Mouse (Mus musculus) forebrain, postnatal 0 days (tissue): ENCODE results near the gene Sstr5. TPM values are rescaled to one million over a fixed set of nuclear protein-coding genes. Genes with fewer than 3 reads are reported as not detected.

Source experiments
- ATAC-seq: fragments of 200-750 bp; cut with Nextera tagmentation; 2 replicates; pipeline ENCODE4 v1.8.0; 2017; ENCODE audit warnings: mild to moderate bottlenecking, moderate library complexity
- DNase-seq: peaks from one replicate; pipeline ENCODE4 v3.0.0-alpha.2; 2015
- H3K27ac ChIP-seq: fragments of 300-500 bp; sonication (generic); 2 replicates; pipeline ENCODE4 v1.5.1; 2014; ENCODE audit warnings: low read depth, mild to moderate bottlenecking, antibody characterized with exemption, low read length, moderate library complexity, mixed read lengths
- H3K27me3 ChIP-seq: fragments of 300-500 bp; sonication (generic); 2 replicates; pipeline ENCODE4 v1.6.1; 2014; ENCODE audit warnings: mild to moderate bottlenecking, low read length, mixed read lengths; ENCODE audit not compliant: insufficient read depth
- H3K36me3 ChIP-seq: fragments of 300-500 bp; sonication (generic); 2 replicates; pipeline ENCODE4 v1.6.1; 2014; ENCODE audit warnings: mild to moderate bottlenecking, moderate library complexity; ENCODE audit not compliant: insufficient read depth
- H3K4me1 ChIP-seq: fragments of 300-500 bp; sonication (generic); 2 replicates; pipeline ENCODE4 v1.6.1; 2014; ENCODE audit warnings: antibody characterized with exemption; ENCODE audit not compliant: insufficient read depth
- H3K4me2 ChIP-seq: fragments of 300-500 bp; sonication (generic); 2 replicates; pipeline ENCODE4 v1.6.1; 2014; ENCODE audit warnings: low read depth, mild to moderate bottlenecking, moderate library complexity
- H3K4me3 ChIP-seq: fragments of 300-500 bp; sonication (generic); 2 replicates; pipeline ENCODE4 v1.5.1; 2014; ENCODE audit warnings: low read depth, low read length, mixed read lengths
- H3K9ac ChIP-seq: fragments of 300-500 bp; sonication (generic); 2 replicates; pipeline ENCODE4 v1.6.1; 2014; ENCODE audit warnings: mild to moderate bottlenecking
- H3K9me3 ChIP-seq: fragments of 300-500 bp; sonication (generic); 2 replicates; pipeline ENCODE4 v1.6.1; 2016; ENCODE audit warnings: low read length
- CTCF ChIP-seq: sonication (generic); IDR thresholded peaks from 2 replicates; pipeline ENCODE4 v1.5.1; 2016; ENCODE audit warnings: antibody characterized with exemption, control low read depth, low read depth
- WGBS: fragments of 180-500 bp; shearing (Covaris S2); extraction: QIAGEN DNeasy Blood & Tissue Kit; methylation state at CpG from one replicate; pipeline ENCODE4 v1.1.7; 2014; 5-methylcytosine and 5-hydroxymethylcytosine counted together
- polyA plus RNA-seq: library from polyadenylated mRNA; unstranded; fragments of >200 nt; fragmentation: Nextera tagmentation; extraction: Ambion mirVana; gene quantifications from 2 replicates; pipeline ENCODE4 v1.2.1, GENCODE M21; 2015
- total RNA-seq: library from RNA; depleted of rRNA; stranded (reverse); fragments of >200 nt; gene quantifications from 2 replicates; pipeline ENCODE4 v1.2.3, GENCODE M21; 2014; rRNA removed

Sstr5 gene
- total and polyA plus RNA-seq, 2 experiments from 2014 or later = 0.94 to 2.0 TPM

GRCm38 (mm10) chr17:25447865-25448264 is 49.2 kb downstream of the Sstr5 start:
- Histone ChIP-seq H3K4me3 (no peak overlapping the region), H3K4me1 (no peaks in the 10 kb centered on the region), H3K27ac (no peak overlapping the region), H3K9ac (no peak overlapping the region), H3K9me3 (no peaks in the 10 kb centered on the region), H3K4me2 (no peak overlapping the region), H3K36me3 (no peaks in the 10 kb centered on the region), H3K27me3 (no peaks in the 10 kb centered on the region)
- 79% methylated on average over 12 of the region's 12 CpGs for WGBS
- DNase-seq (no peak), ATAC-seq (no peak)
- no peak for TF ChIP-seq CTCF

- no peaks in the 10 kb centered on the region for H3K4me1 ChIP-seq
- no peak for ATAC-seq
Observed at GRCm38 (mm10) chr17:25445841-25446240, 51.2 kb downstream of the Sstr5 start.

GRCm38 (mm10) chr17:25445074-25445473 is 52.0 kb downstream of the Sstr5 start:
- 51% methylated on average over 4 of the region's 4 CpGs for WGBS
- no peaks in the 10 kb centered on the region for H3K4me1 ChIP-seq

More at GRCm38 (mm10) chr17:25445841-25446240, 51.2 kb downstream of the Sstr5 start:
- Histone ChIP-seq H3K36me3 (no peaks in the 10 kb centered on the region), H3K27ac (no peak overlapping the region), H3K4me2 (no peak overlapping the region), H3K4me3 (no peak overlapping the region), H3K27me3 (no peaks in the 10 kb centered on the region), H3K9ac (no peak overlapping the region), H3K9me3 (no peaks in the 10 kb centered on the region)
- no peak for DNase-seq
- 54% methylated on average over 3 of the region's 3 CpGs for WGBS
- no peak for TF ChIP-seq CTCF

GRCm38 (mm10) chr17:25442889-25443288 is 54.2 kb downstream of the Sstr5 start:
- H3K9ac ChIP-seq = no peak overlapping the region
- DNase-seq (no peak), ATAC-seq (no peak)
- no peaks in the 10 kb centered on the region for H3K27me3 ChIP-seq
- no peak overlapping the region for H3K4me3 ChIP-seq
- TF ChIP-seq CTCF = no peak
- 60% methylated on average over 3 of the region's 3 CpGs for WGBS
- no peak overlapping the region for H3K27ac ChIP-seq
- no peaks in the 10 kb centered on the region for H3K4me1 ChIP-seq
- no peaks in the 10 kb centered on the region for H3K9me3 ChIP-seq
- H3K4me2 ChIP-seq = no peak overlapping the region
- no peaks in the 10 kb centered on the region for H3K36me3 ChIP-seq

More at GRCm38 (mm10) chr17:25445074-25445473, 52.0 kb downstream of the Sstr5 start:
- no peaks in the 10 kb centered on the region for H3K36me3 ChIP-seq
- no peaks in the 10 kb centered on the region for H3K9me3 ChIP-seq
- no peak for DNase-seq
- no peak overlapping the region for H3K9ac ChIP-seq
- H3K27me3 ChIP-seq = no peaks in the 10 kb centered on the region
- no peak overlapping the region for H3K4me2 ChIP-seq
- no peak for ATAC-seq
- no peak overlapping the region for H3K27ac ChIP-seq
- no peak overlapping the region for H3K4me3 ChIP-seq
- TF ChIP-seq CTCF = no peak

- 84% methylated on average over 6 of the region's 6 CpGs for WGBS
- H3K27me3 ChIP-seq = no peaks in the 10 kb centered on the region
- no peak for ATAC-seq
Observed at GRCm38 (mm10) chr17:25441417-25441816, 55.7 kb downstream of the Sstr5 start.

More at GRCm38 (mm10) chr17:25441417-25441816, 55.7 kb downstream of the Sstr5 start:
- no peak for DNase-seq
- no peak overlapping the region for H3K27ac ChIP-seq
- no peak overlapping the region for H3K4me3 ChIP-seq
- no peaks in the 10 kb centered on the region for H3K9me3 ChIP-seq
- H3K4me2 ChIP-seq = no peak overlapping the region
- H3K36me3 ChIP-seq = no peaks in the 10 kb centered on the region
- no peaks in the 10 kb centered on the region for H3K4me1 ChIP-seq
- H3K9ac ChIP-seq = no peak overlapping the region
- no peak for TF ChIP-seq CTCF

Other genes with a start within 250 kb of the Sstr5 start
- 30.2 and 70.8 TPM in 2 replicates for gene Baiap3, start 240.9 kb downstream of the Sstr5 start, total RNA-seq
- 8.2 and 16.2 TPM in 2 replicates for gene Baiap3, start 240.9 kb downstream of the Sstr5 start, polyA plus RNA-seq
- gene Ube2i, start 222.7 kb downstream of the Sstr5 start, total RNA-seq = 508 and 550 TPM in 2 replicates
- 439 and 486 TPM in 2 replicates for gene Ube2i, start 222.7 kb downstream of the Sstr5 start, polyA plus RNA-seq
- gene Prss34, start 198.9 kb downstream of the Sstr5 start, total RNA-seq = not detected in 2 replicates
- not detected in 2 replicates for gene Prss34, start 198.9 kb downstream of the Sstr5 start, polyA plus RNA-seq
- gene Prss28, start 188.6 kb downstream of the Sstr5 start, total RNA-seq = not detected in 2 replicates
- not detected in 2 replicates for gene Prss28, start 188.6 kb downstream of the Sstr5 start, polyA plus RNA-seq
- not detected in 2 replicates for gene Prss29, start 178.6 kb downstream of the Sstr5 start, total RNA-seq
- gene Prss29, start 178.6 kb downstream of the Sstr5 start, polyA plus RNA-seq = not detected in 2 replicates
- gene Tpsab1, start 151.7 kb downstream of the Sstr5 start, total RNA-seq = not detected in 2 replicates
- 0.13 TPM in 1 of 2 replicates, not detected in the other for gene Tpsab1, start 151.7 kb downstream of the Sstr5 start, polyA plus RNA-seq
- 0.33 and 1.4 TPM in 2 replicates for gene Tpsb2, start 131.0 kb downstream of the Sstr5 start, total RNA-seq
- gene Tpsb2, start 131.0 kb downstream of the Sstr5 start, polyA plus RNA-seq = 3.8 and 4.2 TPM in 2 replicates
- gene Tpsg1, start 128.0 kb downstream of the Sstr5 start, total RNA-seq = not detected in 2 replicates
- 0.92 and 1.2 TPM in 2 replicates for gene Tpsg1, start 128.0 kb downstream of the Sstr5 start, polyA plus RNA-seq
- gene Cacna1h, start 63.5 kb downstream of the Sstr5 start, total RNA-seq = 101 and 149 TPM in 2 replicates
- gene Cacna1h, start 63.5 kb downstream of the Sstr5 start, polyA plus RNA-seq = 6.2 and 8.1 TPM in 2 replicates
- 3.3 and 4.8 TPM in 2 replicates for gene Tekt4, start 42.7 kb downstream of the Sstr5 start, total RNA-seq
- gene Tekt4, start 42.7 kb downstream of the Sstr5 start, polyA plus RNA-seq = 2.5 and 2.9 TPM in 2 replicates
- 26.6 and 27.4 TPM in 2 replicates for gene Sox8, start 73.4 kb upstream of the Sstr5 start, total RNA-seq
- 20.8 and 22.6 TPM in 2 replicates for gene Sox8, start 73.4 kb upstream of the Sstr5 start, polyA plus RNA-seq
- 21.5 and 28.1 TPM in 2 replicates for gene Lmf1, start 81.8 kb upstream of the Sstr5 start, total RNA-seq
- gene Lmf1, start 81.8 kb upstream of the Sstr5 start, polyA plus RNA-seq = 13.9 and 17.8 TPM in 2 replicates
- 8.2 and 23.2 TPM in 2 replicates for gene Gng13, start 219.9 kb upstream of the Sstr5 start, total RNA-seq
- gene Gng13, start 219.9 kb upstream of the Sstr5 start, polyA plus RNA-seq = 17.0 and 24.5 TPM in 2 replicates
- gene Chtf18, start 230.1 kb upstream of the Sstr5 start, total RNA-seq = 2.2 and 3.7 TPM in 2 replicates
- gene Chtf18, start 230.1 kb upstream of the Sstr5 start, polyA plus RNA-seq = 2.3 and 3.3 TPM in 2 replicates
- 6.5 and 8.0 TPM in 2 replicates for gene Rpusd1, start 230.4 kb upstream of the Sstr5 start, total RNA-seq
- gene Rpusd1, start 230.4 kb upstream of the Sstr5 start, polyA plus RNA-seq = 30.0 and 30.7 TPM in 2 replicates
- gene Mslnl, start 238.8 kb upstream of the Sstr5 start, total RNA-seq = 0.10 TPM in 1 of 2 replicates, not detected in the other
- not detected in 2 replicates for gene Mslnl, start 238.8 kb upstream of the Sstr5 start, polyA plus RNA-seq